Mouse (Mus musculus): Measurements from ENCODE around the gene Pfdn2. TPM values are rescaled to one million over a fixed set of nuclear protein-coding genes. Genes with fewer than 3 reads are reported as not detected.

Pfdn2 gene
- polyA plus RNA-seq, 1 experiment from 2014 or later: 40.0 TPM

DNA sequence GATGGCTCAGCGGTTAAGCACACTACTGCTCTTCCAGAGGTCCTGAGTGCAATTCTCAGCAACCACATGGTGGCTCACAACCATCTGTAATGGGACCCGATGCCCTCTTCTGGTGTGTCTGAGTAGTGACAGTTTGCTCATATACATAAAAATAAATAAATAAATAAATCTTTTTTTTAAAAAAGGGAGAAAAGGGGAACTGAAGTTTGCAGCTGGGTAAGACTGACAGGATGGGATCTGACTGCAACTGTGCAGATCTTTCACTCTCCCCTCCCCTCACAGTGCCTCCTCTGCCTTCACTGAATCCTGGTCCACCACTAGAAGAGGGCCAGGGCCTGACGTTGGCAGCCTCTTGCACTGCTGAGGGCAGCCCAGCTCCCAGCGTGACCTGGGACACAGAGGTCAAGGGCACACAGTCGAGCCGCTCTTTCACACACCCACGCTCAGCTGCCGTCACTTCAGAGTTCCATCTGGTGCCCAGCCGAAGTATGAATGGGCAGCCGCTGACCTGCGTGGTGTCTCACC is 36.7 kb downstream of the Pfdn2 start:
- no peak overlapping the region for H3K4me2 ChIP-seq
- WGBS: 75% methylated on average over 11 of the region's 11 CpGs
- peaks cover 6% of the 10 kb centered on the region; the same call in 1 of the 2 replicates for H3K27me3 ChIP-seq (ENCODE audit: insufficient read depth, low read length)
- H3K36me3 ChIP-seq (ENCODE audit: insufficient read depth): no peaks in the 10 kb centered on the region
- H3K9me3 ChIP-seq (ENCODE audit: low read depth, low read length): no peaks in the 10 kb centered on the region
- no peak overlapping the region for H3K4me3 ChIP-seq (ENCODE audit: low read depth, low read length)
- H3K4me1 ChIP-seq (ENCODE audit: insufficient read depth): no peaks in the 10 kb centered on the region
- 0 out of 2 replicates have a peak, but pooled peaks have one; percentile 6 for TF ChIP-seq CTCF (IDR thresholded peaks at IDR 0.05; ENCODE audit: low read depth)
- DNase-seq: no peak
- H3K27ac ChIP-seq (ENCODE audit: low read depth): no peak overlapping the region
- no peak overlapping the region for H3K9ac ChIP-seq
- no peak for ATAC-seq (ENCODE audit: insufficient read depth)

GRCm38 (mm10) chr1:171384361-171384760 is 38.9 kb downstream of the Pfdn2 start:
- DNase-seq (no peak), ATAC-seq (ENCODE audit: insufficient read depth) (no peak)
- Histone ChIP-seq H3K4me2 (no peak overlapping the region), H3K36me3 (ENCODE audit: insufficient read depth) (no peaks in the 10 kb centered on the region), H3K27ac (ENCODE audit: low read depth) (no peak overlapping the region), H3K27me3 (ENCODE audit: insufficient read depth, low read length) (peaks cover 6% of the 10 kb centered on the region; the same call in 1 of the 2 replicates), H3K9me3 (ENCODE audit: low read depth, low read length) (no peaks in the 10 kb centered on the region), H3K4me1 (ENCODE audit: insufficient read depth) (no peaks in the 10 kb centered on the region), H3K4me3 (ENCODE audit: low read depth, low read length) (no peak overlapping the region), H3K9ac (no peak overlapping the region)
- WGBS: 66% methylated on average over 9 of the region's 9 CpGs
- TF ChIP-seq CTCF (IDR thresholded peaks at IDR 0.05; ENCODE audit: low read depth): no peak

- DNase-seq (no peak), ATAC-seq (ENCODE audit: insufficient read depth) (no peak)
- Histone ChIP-seq H3K9me3 (ENCODE audit: low read depth, low read length) (no peaks in the 10 kb centered on the region), H3K36me3 (ENCODE audit: insufficient read depth) (no peaks in the 10 kb centered on the region), H3K4me2 (no peak overlapping the region), H3K4me3 (ENCODE audit: low read depth, low read length) (no peak overlapping the region), H3K27ac (ENCODE audit: low read depth) (no peak overlapping the region), H3K27me3 (ENCODE audit: insufficient read depth, low read length) (peaks cover 6% of the 10 kb centered on the region; the same call in 1 of the 2 replicates), H3K9ac (no peak overlapping the region), H3K4me1 (ENCODE audit: insufficient read depth) (no peaks in the 10 kb centered on the region)
- peak; percentile 26; the same call in 1 of the 2 replicates for TF ChIP-seq CTCF (IDR thresholded peaks at IDR 0.05; ENCODE audit: low read depth)
- 58% methylated on average over 9 of the region's 9 CpGs for WGBS
These were observed 39.7 kb downstream of the Pfdn2 start for GRCm38 (mm10) chr1:171385171-171385570.

GRCm38 (mm10) chr1:171387099-171387498 is 41.6 kb downstream of the Pfdn2 start:
- ATAC-seq (ENCODE audit: insufficient read depth) (0 out of 2 replicates have a peak, but pooled peaks have one; percentile 30), DNase-seq (peak; percentile 56)
- Histone ChIP-seq H3K4me2 (no peak overlapping the region), H3K36me3 (ENCODE audit: insufficient read depth) (no peaks in the 10 kb centered on the region), H3K9me3 (ENCODE audit: low read depth, low read length) (no peaks in the 10 kb centered on the region), H3K27ac (ENCODE audit: low read depth) (no peak overlapping the region), H3K4me1 (ENCODE audit: insufficient read depth) (no peaks in the 10 kb centered on the region), H3K4me3 (ENCODE audit: low read depth, low read length) (no peak overlapping the region), H3K9ac (no peak overlapping the region), H3K27me3 (ENCODE audit: insufficient read depth, low read length) (no peaks in the 10 kb centered on the region)
- WGBS: 25% methylated on average over 6 of the region's 6 CpGs
- TF ChIP-seq CTCF (IDR thresholded peaks at IDR 0.05; ENCODE audit: low read depth): peak; percentile 60

GRCm38 (mm10) chr1:171388376-171389102 is 43.1 kb downstream of the Pfdn2 start, which contains the start of gene Arhgap30:
Arhgap30 (plus strand) TSS chr1:171388954.
- DNase-seq (no peak), ATAC-seq (ENCODE audit: insufficient read depth) (no peak)
- H3K4me2 ChIP-seq: no peak within 1 kb of the TSS
- no peaks in the 10 kb centered on the region for H3K4me1 ChIP-seq (ENCODE audit: insufficient read depth)
- H3K9ac ChIP-seq: no peak within 1 kb of the TSS
- no peaks in the 10 kb centered on the region for H3K9me3 ChIP-seq (ENCODE audit: low read depth, low read length)
- no peak for TF ChIP-seq CTCF (IDR thresholded peaks at IDR 0.05; ENCODE audit: low read depth)
- 69% methylated on average over 15 of the region's 15 CpGs for WGBS
- no peak within 1 kb of the TSS for H3K27ac ChIP-seq (ENCODE audit: low read depth)
- H3K4me3 ChIP-seq (ENCODE audit: low read depth, low read length): no peak within 1 kb of the TSS
- H3K27me3 ChIP-seq (ENCODE audit: insufficient read depth, low read length): no peaks in the 10 kb centered on the region
- no peaks in the 10 kb centered on the region for H3K36me3 ChIP-seq (ENCODE audit: insufficient read depth)

DNA sequence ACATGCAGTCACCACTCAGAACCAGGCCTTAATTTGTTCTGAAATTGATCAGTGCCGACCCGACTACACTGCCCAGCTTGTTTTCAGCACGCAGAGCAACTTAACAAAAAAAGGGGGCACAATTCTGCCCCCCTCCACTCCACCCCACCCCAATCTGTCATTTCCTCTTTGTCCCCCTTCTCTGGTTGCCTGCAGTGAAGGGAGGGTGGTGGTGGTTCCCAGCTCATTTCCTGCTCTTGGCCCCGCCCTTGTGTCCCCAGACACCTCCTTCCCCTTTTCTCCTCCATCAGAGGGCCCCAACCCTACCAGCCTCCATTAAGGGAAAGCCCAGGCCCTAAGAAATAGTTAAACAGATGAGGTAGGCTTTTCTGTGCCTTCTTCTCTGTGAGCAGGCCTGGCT is 44.6 kb downstream of the Pfdn2 start:
- WGBS: 67% methylated on average over 4 of the region's 4 CpGs
- no peak for DNase-seq
- no peak for ATAC-seq (ENCODE audit: insufficient read depth)
- Histone ChIP-seq H3K4me3 (ENCODE audit: low read depth, low read length) (no peak overlapping the region), H3K36me3 (ENCODE audit: insufficient read depth) (no peaks in the 10 kb centered on the region), H3K9ac (no peak overlapping the region), H3K4me2 (no peak overlapping the region), H3K4me1 (ENCODE audit: insufficient read depth) (no peaks in the 10 kb centered on the region), H3K27ac (ENCODE audit: low read depth) (no peak overlapping the region), H3K27me3 (ENCODE audit: insufficient read depth, low read length) (no peaks in the 10 kb centered on the region), H3K9me3 (ENCODE audit: low read depth, low read length) (no peaks in the 10 kb centered on the region)
- no peak for TF ChIP-seq CTCF (IDR thresholded peaks at IDR 0.05; ENCODE audit: low read depth)

- Histone ChIP-seq H3K4me3 (ENCODE audit: low read depth, low read length) (no peak overlapping the region), H3K9ac (no peak overlapping the region), H3K4me2 (no peak overlapping the region), H3K36me3 (ENCODE audit: insufficient read depth) (no peaks in the 10 kb centered on the region), H3K9me3 (ENCODE audit: low read depth, low read length) (no peaks in the 10 kb centered on the region), H3K27me3 (ENCODE audit: insufficient read depth, low read length) (no peaks in the 10 kb centered on the region), H3K4me1 (ENCODE audit: insufficient read depth) (no peaks in the 10 kb centered on the region), H3K27ac (ENCODE audit: low read depth) (no peak overlapping the region)
- no peak for DNase-seq
- ATAC-seq (ENCODE audit: insufficient read depth): no peak
- 71% methylated on average over 4 of the region's 4 CpGs for WGBS
- no peak for TF ChIP-seq CTCF (IDR thresholded peaks at IDR 0.05; ENCODE audit: low read depth)
These were observed 56.4 kb downstream of the Pfdn2 start for GRCm38 (mm10) chr1:171401821-171402220.

Data from lung, embryonic 14.5 days (tissue).